Mouse (Mus musculus): ENCODE results near the gene Vmn1r125. TPM values are rescaled to one million over a fixed set of nuclear protein-coding genes. Genes with fewer than 3 reads are reported as not detected.
"Not testable (repeated sequence)": the region's sequence is repeated elsewhere in the genome, so short reads cannot be mapped to it uniquely, and the experiment has no call there.

Vmn1r125 gene
- not detected for total RNA-seq (2021)

DNA sequence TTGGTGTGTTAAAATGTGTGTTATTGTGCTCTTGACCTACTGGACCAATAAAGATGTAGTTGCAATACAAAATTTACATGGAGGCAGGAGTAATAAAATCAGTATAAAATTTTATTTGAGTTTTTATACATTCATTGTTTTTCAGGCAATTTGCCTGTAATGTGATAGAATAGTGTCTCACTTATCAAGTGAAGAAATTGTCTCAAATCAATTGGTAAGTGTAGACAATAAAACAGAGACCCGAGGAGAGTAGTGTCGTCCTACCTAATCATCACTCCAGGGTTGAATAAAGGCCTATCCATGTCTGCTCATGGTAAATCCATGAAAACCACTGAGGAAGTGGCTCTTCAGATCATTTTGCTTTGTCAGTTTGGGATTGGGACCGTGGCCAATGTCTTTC, at the start of gene Vmn1r125:
Gene Vmn1r125 (plus strand): TSS at position 301 of the 400 bp plus-strand sequence.
- intact Hi-C loops (cut with DNase I); DNase-seq: not testable (repeated sequence)

DNA sequence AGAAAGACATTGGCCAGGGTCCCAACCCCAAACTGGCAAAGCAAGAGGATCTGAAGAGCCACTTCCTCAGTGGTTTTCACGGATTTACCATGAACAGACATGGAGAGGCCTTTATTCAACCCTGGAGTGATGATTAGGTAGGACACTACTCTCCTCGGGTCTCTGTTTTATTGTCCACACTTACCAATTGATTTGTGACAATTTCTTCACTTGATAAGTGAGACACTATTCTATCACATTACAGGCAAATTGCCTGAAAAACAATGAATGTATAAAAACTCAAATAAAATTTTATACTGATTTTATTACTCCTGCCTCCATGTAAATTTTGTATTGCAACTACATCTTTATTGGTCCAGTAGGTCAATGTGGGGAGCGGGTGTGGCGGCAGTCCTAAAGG, 11.5 kb upstream of the Vmn1r125 start, which contains the start of gene Vmn1r124:
Gene Vmn1r124 (minus strand): TSS at position 101 of the 400 bp plus-strand sequence.
- DNase-seq; intact Hi-C loops (cut with DNase I): not testable (repeated sequence)

DNA sequence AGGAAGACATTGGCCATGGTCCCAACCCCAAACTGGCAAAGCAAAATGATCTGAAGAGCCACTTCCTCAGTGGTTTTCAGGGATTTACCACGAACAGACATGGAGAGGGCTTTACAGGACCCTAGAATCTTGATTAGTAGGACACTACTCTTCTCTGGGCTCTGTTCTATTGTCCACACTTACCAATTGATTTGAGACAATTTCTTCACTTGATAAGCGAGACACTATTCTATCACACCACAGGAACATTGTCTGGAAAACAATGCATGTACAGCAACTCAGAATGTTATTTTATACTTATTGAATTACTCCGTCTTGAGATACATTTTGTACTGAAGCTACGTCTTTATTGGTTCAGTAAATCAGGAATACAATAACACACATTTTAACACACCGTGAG, 29.4 kb downstream of the Vmn1r125 start, which contains the start of gene Vmn1r126:
Gene Vmn1r126 (minus strand): TSS at position 101 of the 400 bp plus-strand sequence.
- DNase-seq; intact Hi-C loops (cut with DNase I): not testable (repeated sequence)

DNA sequence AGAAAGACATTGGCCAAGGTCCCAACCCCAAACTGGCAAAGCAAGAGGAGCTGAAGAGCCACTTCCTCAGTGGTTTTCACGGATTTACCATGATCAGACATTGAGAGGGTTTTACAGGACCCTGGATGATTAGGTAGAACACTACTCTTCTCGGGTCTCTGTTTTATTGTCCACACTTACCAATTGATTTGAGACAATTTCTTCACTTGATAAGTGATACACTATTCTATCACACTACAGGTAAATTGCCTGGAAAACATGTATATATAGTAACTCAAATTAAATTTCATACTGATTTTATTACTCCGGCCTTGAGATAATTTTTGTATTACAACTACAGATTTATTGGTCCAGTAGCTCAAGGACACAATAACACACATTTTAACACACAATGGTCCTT, 47.8 kb downstream of the Vmn1r125 start, which contains the start of gene Vmn1r127:
Gene Vmn1r127 (minus strand): TSS at position 101 of the 400 bp plus-strand sequence.
- DNase-seq; intact Hi-C loops (cut with DNase I): not testable (repeated sequence)

Other genes with a start within 250 kb of the Vmn1r125 start
- not detected for gene Vmn1r120, start 218.4 kb upstream of the Vmn1r125 start, total RNA-seq (2021)
- gene Vmn1r121, start 173.7 kb upstream of the Vmn1r125 start, total RNA-seq (2021), result not detected
- gene Vmn1r122, start 138.1 kb upstream of the Vmn1r125 start, total RNA-seq (2021), result not detected
- not detected for gene Vmn1r123, start 110.0 kb upstream of the Vmn1r125 start, total RNA-seq (2021)
- gene Gm5157, start 81.8 kb upstream of the Vmn1r125 start, total RNA-seq (2021), result not detected
- gene Vmn1r124, start 11.6 kb upstream of the Vmn1r125 start, total RNA-seq (2021), result not detected
- not detected for gene Vmn1r126, start 29.3 kb downstream of the Vmn1r125 start, total RNA-seq (2021)
- not detected for gene Vmn1r127, start 47.7 kb downstream of the Vmn1r125 start, total RNA-seq (2021)
- not detected for gene Vmn1r128, start 77.2 kb downstream of the Vmn1r125 start, total RNA-seq (2021)
- not detected for gene Vmn1r129, start 89.1 kb downstream of the Vmn1r125 start, total RNA-seq (2021)
- not detected for gene Gm6882, start 160.6 kb downstream of the Vmn1r125 start, total RNA-seq (2021)
- not detected for gene Vmn1r130, start 239.6 kb downstream of the Vmn1r125 start, total RNA-seq (2021)

Measured in left cerebral cortex, postnatal 4 days (tissue).